Mouse (Mus musculus): ENCODE measurements around the gene Cap2. TPM values are rescaled to one million over a fixed set of nuclear protein-coding genes. Genes with fewer than 3 reads are reported as not detected.
A peak's percentile ranks its signal among the peaks of the same experiment; 100 is the strongest.

Cap2 gene
- total and polyA plus RNA-seq, 2 experiments from 2014 or later, result 13.1 to 21.9 TPM

DNA sequence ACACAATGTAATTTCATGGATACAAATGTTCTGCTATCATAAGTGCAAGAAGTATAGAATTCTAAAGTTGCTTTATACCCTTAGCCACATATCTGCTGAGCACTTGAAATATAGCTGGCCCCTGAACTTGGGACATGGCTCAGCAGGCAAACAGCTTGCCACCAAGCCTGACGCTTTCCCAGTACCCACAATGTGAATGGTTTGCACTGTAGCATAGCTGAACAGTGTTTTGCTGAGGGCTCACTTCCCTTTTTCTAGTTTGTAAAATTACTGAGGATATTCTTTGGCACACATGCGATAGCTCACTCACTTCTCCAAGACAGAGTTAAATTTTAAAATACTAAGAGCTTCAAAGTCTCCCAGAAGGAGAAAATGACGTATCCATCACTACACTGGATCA is 20.4 kb upstream of the Cap2 start:
- Histone ChIP-seq H3K4me3 (ENCODE audit: low read depth, low read length) (no peak overlapping the region), H3K4me2 (ENCODE audit: low read depth, low read length, poor library complexity, severe bottlenecking) (no peak overlapping the region), H3K27ac (ENCODE audit: low read depth, low read length) (no peak overlapping the region), H3K27me3 (ENCODE audit: insufficient read depth, low read length) (no peaks in the 10 kb centered on the region), H3K9ac (replicated peaks; ENCODE audit: low read length, poor library complexity, severe bottlenecking) (no peak overlapping the region), H3K36me3 (ENCODE audit: insufficient read depth, low read length) (no peaks in the 10 kb centered on the region), H3K4me1 (ENCODE audit: insufficient read depth, low read length) (no peaks in the 10 kb centered on the region), H3K9me3 (ENCODE audit: low read length) (no peaks in the 10 kb centered on the region)
- DNase-seq (ENCODE audit: low spot score), result no peak
- no peak for TF ChIP-seq CTCF (IDR thresholded peaks at IDR 0.05)
- no peak for ATAC-seq (ENCODE audit: low FRiP score)
- 73% methylated on average over 3 of the region's 3 CpGs for WGBS

DNA sequence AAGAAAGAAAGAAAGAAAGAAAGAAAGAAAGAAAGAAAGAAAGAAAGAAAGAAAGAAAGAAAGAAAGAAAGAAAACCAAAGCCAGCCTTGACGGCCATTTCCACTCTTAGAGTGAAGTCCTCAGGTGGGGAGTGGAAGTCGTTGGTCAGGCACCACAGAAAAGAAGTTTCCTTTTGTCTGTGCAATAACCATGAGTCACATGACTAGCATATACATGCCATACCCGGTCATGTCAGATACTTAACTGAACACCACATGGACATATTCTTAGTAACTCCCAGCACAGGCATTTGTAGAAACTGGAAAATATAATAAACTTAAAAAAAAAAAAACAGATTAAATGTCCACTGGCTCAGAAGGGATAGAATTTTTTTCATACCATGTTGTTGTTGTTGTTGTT is 16.0 kb upstream of the Cap2 start:
- Histone ChIP-seq H3K36me3 (ENCODE audit: insufficient read depth, low read length) (no peaks in the 10 kb centered on the region), H3K9ac (replicated peaks; ENCODE audit: low read length, poor library complexity, severe bottlenecking) (no peak overlapping the region), H3K4me2 (ENCODE audit: low read depth, low read length, poor library complexity, severe bottlenecking) (no peak overlapping the region), H3K4me1 (ENCODE audit: insufficient read depth, low read length) (no peaks in the 10 kb centered on the region), H3K27ac (ENCODE audit: low read depth, low read length) (no peak overlapping the region), H3K9me3 (ENCODE audit: low read length) (no peaks in the 10 kb centered on the region), H3K4me3 (ENCODE audit: low read depth, low read length) (no peak overlapping the region), H3K27me3 (ENCODE audit: insufficient read depth, low read length) (no peaks in the 10 kb centered on the region)
- 77% methylated on average over 3 of the region's 3 CpGs for WGBS
- no peak for DNase-seq (ENCODE audit: low spot score)
- TF ChIP-seq CTCF (IDR thresholded peaks at IDR 0.05), result no peak
- ATAC-seq (ENCODE audit: low FRiP score), result no peak

DNA sequence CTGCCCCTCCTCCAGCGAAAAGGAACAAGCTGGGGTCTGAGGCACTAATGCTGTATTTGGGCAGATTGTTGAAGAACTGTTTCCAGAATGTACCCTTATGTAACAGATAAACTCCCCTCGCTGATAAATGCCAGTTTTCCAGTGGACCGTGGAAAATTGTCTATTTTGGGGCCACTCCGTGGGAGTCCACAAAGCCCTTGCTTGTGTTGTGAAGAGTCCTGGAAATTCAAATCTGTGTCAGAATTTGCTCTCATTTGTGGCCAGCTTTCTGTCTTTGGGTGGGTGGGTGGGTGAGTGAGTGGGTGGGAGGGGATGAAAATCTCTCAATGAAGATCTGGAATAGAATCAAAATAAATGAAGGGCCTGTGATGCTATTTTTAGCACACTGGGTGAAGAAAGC is 13.5 kb upstream of the Cap2 start:
- H3K9ac ChIP-seq (replicated peaks; ENCODE audit: low read length, poor library complexity, severe bottlenecking), result no peak overlapping the region
- no peaks in the 10 kb centered on the region for H3K27me3 ChIP-seq (ENCODE audit: insufficient read depth, low read length)
- H3K4me3 ChIP-seq (ENCODE audit: low read depth, low read length), result no peak overlapping the region
- no peaks in the 10 kb centered on the region for H3K9me3 ChIP-seq (ENCODE audit: low read length)
- H3K36me3 ChIP-seq (ENCODE audit: insufficient read depth, low read length), result no peaks in the 10 kb centered on the region
- DNase-seq (ENCODE audit: low spot score) (no peak), ATAC-seq (ENCODE audit: low FRiP score) (no peak)
- H3K4me2 ChIP-seq (ENCODE audit: low read depth, low read length, poor library complexity, severe bottlenecking), result no peak overlapping the region
- WGBS, result 60% methylated on average over 4 of the region's 4 CpGs
- no peaks in the 10 kb centered on the region for H3K4me1 ChIP-seq (ENCODE audit: insufficient read depth, low read length)
- no peak overlapping the region for H3K27ac ChIP-seq (ENCODE audit: low read depth, low read length)
- TF ChIP-seq CTCF (IDR thresholded peaks at IDR 0.05), result no peak

DNA sequence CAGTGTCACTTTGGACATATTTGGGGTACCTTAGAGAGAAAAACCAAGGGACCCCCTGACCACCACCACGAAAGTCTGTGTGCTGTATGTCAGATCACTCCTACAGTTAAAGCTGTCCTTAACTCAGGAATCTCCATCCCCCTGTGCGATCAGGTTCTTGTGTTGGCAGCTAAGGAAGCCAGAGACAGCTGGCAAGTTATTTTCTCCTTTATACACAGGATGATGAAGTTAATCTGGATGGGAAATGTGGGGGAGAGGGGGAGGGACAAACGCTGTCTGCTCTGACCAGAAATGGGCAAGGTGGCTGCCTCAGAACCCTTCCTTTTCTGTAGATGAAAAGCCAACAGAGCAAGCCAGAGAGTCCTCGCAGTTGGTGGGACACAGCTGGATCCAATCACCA is 11.0 kb upstream of the Cap2 start:
- Histone ChIP-seq H3K4me2 (ENCODE audit: low read depth, low read length, poor library complexity, severe bottlenecking) (no peak overlapping the region), H3K4me3 (ENCODE audit: low read depth, low read length) (no peak overlapping the region), H3K27me3 (ENCODE audit: insufficient read depth, low read length) (no peaks in the 10 kb centered on the region), H3K9ac (replicated peaks; ENCODE audit: low read length, poor library complexity, severe bottlenecking) (no peak overlapping the region), H3K9me3 (ENCODE audit: low read length) (no peaks in the 10 kb centered on the region), H3K36me3 (ENCODE audit: insufficient read depth, low read length) (no peaks in the 10 kb centered on the region), H3K27ac (ENCODE audit: low read depth, low read length) (no peak overlapping the region), H3K4me1 (ENCODE audit: insufficient read depth, low read length) (no peaks in the 10 kb centered on the region)
- WGBS, result 42% methylated on average over 4 of the region's 4 CpGs
- DNase-seq (ENCODE audit: low spot score) (no peak), ATAC-seq (ENCODE audit: low FRiP score) (no peak)
- no peak for TF ChIP-seq CTCF (IDR thresholded peaks at IDR 0.05)

DNA sequence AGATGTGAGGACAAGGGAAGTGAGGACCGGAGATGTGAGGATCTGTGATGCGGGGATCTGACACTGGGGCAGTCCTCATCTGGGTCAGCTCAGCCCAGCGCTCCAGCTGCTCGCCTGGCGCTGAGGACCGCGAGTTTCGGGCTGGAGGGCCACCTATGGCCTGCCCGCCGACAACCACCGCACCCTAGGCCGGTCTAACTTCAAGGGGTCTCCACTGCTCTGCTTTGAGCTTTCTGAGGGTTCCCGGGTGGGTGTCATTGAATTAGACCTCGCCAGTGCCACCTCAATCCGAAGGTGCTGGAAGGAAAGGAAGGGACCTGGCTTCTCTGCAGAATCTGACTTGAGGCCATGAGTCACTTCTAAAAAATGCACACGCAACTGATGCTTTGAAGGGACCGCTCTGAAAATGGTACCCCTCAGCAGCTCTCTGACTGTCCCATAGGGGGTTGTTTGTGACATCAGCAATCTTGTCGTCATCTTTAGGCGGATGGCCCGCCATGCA is 793 bp downstream of the Cap2 start:
- Histone ChIP-seq H3K4me3 (ENCODE audit: low read depth, low read length) (peak overlapping the region; percentile 63), H3K36me3 (ENCODE audit: insufficient read depth, low read length) (no peaks in the 10 kb centered on the region), H3K27me3 (ENCODE audit: insufficient read depth, low read length) (no peaks in the 10 kb centered on the region), H3K9ac (replicated peaks; ENCODE audit: low read length, poor library complexity, severe bottlenecking) (peak overlapping the region; percentile 57), H3K4me2 (ENCODE audit: low read depth, low read length, poor library complexity, severe bottlenecking) (peak overlapping the region; percentile 88), H3K9me3 (ENCODE audit: low read length) (no peaks in the 10 kb centered on the region), H3K4me1 (ENCODE audit: insufficient read depth, low read length) (no peaks in the 10 kb centered on the region), H3K27ac (ENCODE audit: low read depth, low read length) (no peak overlapping the region)
- WGBS, result 8% methylated on average over 20 of the region's 20 CpGs
- 0 out of 2 replicates have a peak, but pooled peaks have one; percentile 9 for TF ChIP-seq CTCF (IDR thresholded peaks at IDR 0.05)
- ATAC-seq (ENCODE audit: low FRiP score) (no peak; the same call in 1 of the 2 replicates), DNase-seq (ENCODE audit: low spot score) (peak; percentile 30)

DNA sequence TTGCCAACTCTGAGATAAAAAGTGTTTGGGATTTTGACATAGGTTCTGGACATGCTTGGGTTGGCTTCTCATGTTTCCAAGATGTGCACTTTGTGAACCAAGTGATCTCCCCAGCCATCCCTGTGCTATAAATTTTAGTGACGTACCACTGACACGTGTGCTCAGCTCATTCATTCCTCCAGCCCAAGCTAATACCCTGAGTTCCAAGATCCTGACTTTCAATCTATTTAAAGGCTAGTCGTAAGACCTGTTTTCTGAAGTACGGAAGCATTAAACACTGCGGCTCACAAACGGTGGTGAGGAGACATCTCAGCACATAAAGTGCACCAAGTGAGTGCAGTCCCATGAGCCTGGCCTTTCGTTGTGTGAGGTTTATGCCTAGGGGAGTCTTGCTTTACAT is 6.3 kb downstream of the Cap2 start:
- no peak overlapping the region for H3K27ac ChIP-seq (ENCODE audit: low read depth, low read length)

More for the DNA sequence above, 6.3 kb downstream of the Cap2 start:
- Histone ChIP-seq H3K27me3 (ENCODE audit: insufficient read depth, low read length) (no peaks in the 10 kb centered on the region), H3K9me3 (ENCODE audit: low read length) (no peaks in the 10 kb centered on the region), H3K9ac (replicated peaks; ENCODE audit: low read length, poor library complexity, severe bottlenecking) (no peak overlapping the region), H3K4me2 (ENCODE audit: low read depth, low read length, poor library complexity, severe bottlenecking) (no peak overlapping the region), H3K4me3 (ENCODE audit: low read depth, low read length) (no peak overlapping the region), H3K36me3 (ENCODE audit: insufficient read depth, low read length) (no peaks in the 10 kb centered on the region), H3K4me1 (ENCODE audit: insufficient read depth, low read length) (no peaks in the 10 kb centered on the region)
- ATAC-seq (ENCODE audit: low FRiP score) (no peak), DNase-seq (ENCODE audit: low spot score) (no peak)
- WGBS, result 90% methylated on average over 7 of the region's 7 CpGs
- no peak for TF ChIP-seq CTCF (IDR thresholded peaks at IDR 0.05)

All from midbrain, postnatal 0 days (tissue).